ENCODE assay signal across 26 mouse cellular contexts in genomic region chr11:4854181-4854580, GRCm38 (mm10). TPM values are rescaled to one million over a fixed set of nuclear protein-coding genes. Genes with fewer than 3 reads are reported as not detected.
DNase-seq lines count a peak whose midpoint lies in the region; ATAC-seq and TF ChIP-seq lines count a peak whose summit lies in the region.
"Had no signal": no experiment of that assay in that cellular context is flagged by ENCODE, and none has a peak within 500 bp of the region (broad histone marks: within the 10 kb centered on the region; RNA-seq: fewer than 3 reads in every experiment).

No protein-coding gene starts in this region.

- no peak for TF ChIP-seq CTCF in ES-Bruce4 (IDR thresholded peaks at IDR 0.05; ENCODE audit: low read depth, low read length)

- H3K27ac ChIP-seq in ES-Bruce4 (ENCODE audit: insufficient read depth, low read length) (peak overlapping the region; percentile 94), ES-E14 (ENCODE audit: insufficient read depth, low read depth, low read length, poor library complexity, severe bottlenecking) (peak overlapping the region; percentile 41; the same call in 1 of the 2 replicates)

- no peak for ATAC-seq in CD4-positive, CD25-positive, alpha-beta regulatory T cell, adult 4 months
- ATAC-seq: activated CD4-positive, CD25-positive, alpha-beta regulatory T cell, adult 4 months; Patski had no signal

- peaks cover 2% of the 10 kb centered on the region for H3K4me1 ChIP-seq in ES-Bruce4 (ENCODE audit: control insufficient read depth, insufficient read depth, low read length)
- peaks cover 2 to 6% of the 10 kb centered on the region in 2 experiments; a peak in 2 of 4 replicates for H3K4me1 ChIP-seq in ES-E14 (ENCODE audit: control insufficient read depth in 2 of 2, insufficient read depth in 2 of 2, low read length in 2 of 2, poor library complexity in 1 of 2)

- H3K27me3 ChIP-seq in ES-Bruce4 (ENCODE audit: control insufficient read depth, insufficient read depth, low read length, poor library complexity, severe bottlenecking), result no peaks in the 10 kb centered on the region
- H3K27me3 ChIP-seq: CH12.LX, Patski had no signal

- TF ChIP-seq EP300 in ES-Bruce4 (IDR thresholded peaks at IDR 0.05; ENCODE audit: insufficient read depth, low read depth, low read length), result no peak

- H3K4me3 ChIP-seq in ES-Bruce4 (ENCODE audit: low read depth, low read length) (no peak overlapping the region), ES-E14 (ENCODE audit: insufficient read depth in 1 of 2, low read depth in 1 of 2, low read length in 2 of 2, poor library complexity in 1 of 2, severe bottlenecking in 1 of 2) (no peak overlapping the region)

- H3K36me3 ChIP-seq in ES-Bruce4 (ENCODE audit: control insufficient read depth, insufficient read depth, low read length, poor library complexity, severe bottlenecking), result no peaks in the 10 kb centered on the region
- no peaks in the 10 kb centered on the region for H3K36me3 ChIP-seq in ES-E14 (ENCODE audit: control insufficient read depth, insufficient read depth, low read length, poor library complexity, severe bottlenecking)
- H3K36me3 ChIP-seq: G1E had no signal

- intact Hi-C loops in heart, postnatal 25 days (cut with DNase I), result no loop called here

- H3K9me3 ChIP-seq in ES-Bruce4 (replicated peaks; ENCODE audit: control insufficient read depth, insufficient read depth, low read length, poor library complexity, severe bottlenecking) (peaks cover 8% of the 10 kb centered on the region), ES-E14 (ENCODE audit: control insufficient read depth, insufficient read depth, low read depth, low read length) (no peaks in the 10 kb centered on the region)

- in situ Hi-C loops in ES-E14 (cut with MboI; ENCODE audit: low sequenced_read_pairs in 2 of 2, unreplicated experiment in 2 of 2), result no loop called here

- H3K9ac ChIP-seq in ES-Bruce4 (ENCODE audit: low read depth, poor library complexity, severe bottlenecking) (no peak overlapping the region), ES-E14 (ENCODE audit: insufficient read depth, low read depth, low read length, poor library complexity, severe bottlenecking) (no peak overlapping the region)

- peak; percentile 70 for DNase-seq in ES-CJ7 (ENCODE audit: low read depth, low spot score)
- DNase-seq in ES-E14 (ENCODE audit: low read depth, low spot score), result no peak
- peak; percentile 78 for DNase-seq in R1 (ENCODE audit: low read depth, low spot score)
- no peak for DNase-seq in heart, postnatal 25 days (ENCODE audit: low spot score)
- no peak for DNase-seq in lung, postnatal 14 days
- no peak for DNase-seq in right cerebral cortex, adult 18-20 months
- DNase-seq: adrenal gland, adult 2 months; adrenal gland, adult 8-10 months; adrenal gland, postnatal 10 days; adrenal gland, postnatal 14 days; adrenal gland, postnatal 25 days; adrenal gland, postnatal 36 days; B cell, adult 2 months; cerebellum, adult 11 months; cerebellum, adult 11-12 months; cerebellum, adult 18-20 months; cerebellum, adult 2 months; cerebellum, adult 8-10 months; cerebellum, adult 9-10 months; cerebellum, adult 9-11 months had no signal

- no peak for TF ChIP-seq POLR2A in ES-Bruce4 (IDR thresholded peaks at IDR 0.05; ENCODE audit: insufficient read depth, low read length)

TF ChIP-seq in ES-E14, 5 proteins besides CTCF, POLR2A, EP300 and RAD21:
- TF ChIP-seq ZC3H11A (IDR thresholded peaks at IDR 0.05; ENCODE audit: borderline replicate concordance, low read depth, low read length), result no peak
- no peak for TF ChIP-seq MAFK (IDR thresholded peaks at IDR 0.05; ENCODE audit: insufficient read depth, low read depth, low read length)
- TF ChIP-seq HCFC1 (IDR thresholded peaks at IDR 0.05; ENCODE audit: borderline replicate concordance, insufficient read depth, low read length), result no peak
- TF ChIP-seq ZNF384 (IDR thresholded peaks at IDR 0.05; ENCODE audit: low read depth, low read length), result peak; percentile 16; the same call in 1 of the 2 replicates

RNA-seq across cellular contexts. Expression of gene Nf2, which starts 4.8 kb away (rescaled TPM):
- polyA plus RNA-seq in ES-Bruce4 (2011; ENCODE audit: insufficient read depth, insufficient read length, low read depth, missing spikeins), result 77.7 and 81.5 TPM in 2 replicates
- 53.8 and 65.6 TPM in 2 replicates for total RNA-seq in ES-E14 (2012; rRNA removed)
- total RNA-seq in heart, postnatal 25 days (2021), result 10 to 100 TPM; 81.5 to 83.6 TPM
- polyA plus RNA-seq in CD4-positive, CD25-positive, alpha-beta regulatory T cell, adult 4 months (2017; shearing (Covaris generic)), result 10 to 100 TPM; 19.2 to 24.2 TPM

RNA-seq across cellular contexts. Expression of gene Nipsnap1, which starts 19.6 kb away (rescaled TPM):
- polyA plus RNA-seq in ES-Bruce4 (2011; ENCODE audit: insufficient read depth, insufficient read length, low read depth, missing spikeins), result 83.4 and 91.2 TPM in 2 replicates
- 57.7 and 93.2 TPM in 2 replicates for total RNA-seq in ES-E14 (2012; rRNA removed)
- total RNA-seq in heart, postnatal 25 days (2021), result under 1 TPM; 0.70 to 0.86 TPM
- polyA plus RNA-seq in CD4-positive, CD25-positive, alpha-beta regulatory T cell, adult 4 months (2017; shearing (Covaris generic)), result 10 to 100 TPM; 50.0 to 62.7 TPM

RNA-seq across cellular contexts. Expression of gene Thoc5, which starts 40.9 kb away (rescaled TPM):
- polyA plus RNA-seq in ES-Bruce4 (2011; ENCODE audit: insufficient read depth, insufficient read length, low read depth, missing spikeins), result 51.3 and 52.3 TPM in 2 replicates
- total RNA-seq in ES-E14 (2012; rRNA removed), result 46.4 and 47.5 TPM in 2 replicates
- total RNA-seq in heart, postnatal 25 days (2021), result 10 to 100 TPM; 16.3 to 16.9 TPM
- 10 to 100 TPM; 38.7 to 48.5 TPM for polyA plus RNA-seq in CD4-positive, CD25-positive, alpha-beta regulatory T cell, adult 4 months (2017; shearing (Covaris generic))

Comparison
In these comparisons a context has a peak if more than half of its experiments do, and no peak if none do; other contexts are left out.
1. DNase-seq: peak in ES-CJ7 (single experiment) and R1 (single experiment); none in ES-E14 (single experiment), heart, postnatal 25 days (single experiment), lung, postnatal 14 days (single experiment) and right cerebral cortex, adult 18-20 months (single experiment).
2. RNA of gene Nipsnap1, which starts 19.6 kb away (total RNA-seq): 57.7 to 93.2 TPM in ES-E14; 0.70 to 0.86 TPM in heart, postnatal 25 days; every median in the first group is over 10 times any median in the second.